Mouse (Mus musculus) liver, adult 2 months (tissue): Measurements from ENCODE around the gene Crim1.

Source experiments
- CTCF ChIP-seq: fragments of 200-500 bp; IDR thresholded peaks from 2 replicates; pipeline ENCODE4 v1.5.1; 2011; ENCODE audit warnings: low read depth, low read length, control low read depth
- POLR2A ChIP-seq: fragments of 200-500 bp; IDR thresholded peaks from 2 replicates; pipeline ENCODE4 v1.6.1; 2011; ENCODE audit warnings: low read length, control low read depth; ENCODE audit not compliant: insufficient read depth; ENCODE audit errors: extremely low read depth

- TF ChIP-seq CTCF (no peak), POLR2A (no peak)
Observed at GRCm38 (mm10) chr17:78209646-78210045, 9.6 kb downstream of the Crim1 start.
